Mouse (Mus musculus): ENCODE data around the gene Lrp2bp.

Lrp2bp gene

DNA sequence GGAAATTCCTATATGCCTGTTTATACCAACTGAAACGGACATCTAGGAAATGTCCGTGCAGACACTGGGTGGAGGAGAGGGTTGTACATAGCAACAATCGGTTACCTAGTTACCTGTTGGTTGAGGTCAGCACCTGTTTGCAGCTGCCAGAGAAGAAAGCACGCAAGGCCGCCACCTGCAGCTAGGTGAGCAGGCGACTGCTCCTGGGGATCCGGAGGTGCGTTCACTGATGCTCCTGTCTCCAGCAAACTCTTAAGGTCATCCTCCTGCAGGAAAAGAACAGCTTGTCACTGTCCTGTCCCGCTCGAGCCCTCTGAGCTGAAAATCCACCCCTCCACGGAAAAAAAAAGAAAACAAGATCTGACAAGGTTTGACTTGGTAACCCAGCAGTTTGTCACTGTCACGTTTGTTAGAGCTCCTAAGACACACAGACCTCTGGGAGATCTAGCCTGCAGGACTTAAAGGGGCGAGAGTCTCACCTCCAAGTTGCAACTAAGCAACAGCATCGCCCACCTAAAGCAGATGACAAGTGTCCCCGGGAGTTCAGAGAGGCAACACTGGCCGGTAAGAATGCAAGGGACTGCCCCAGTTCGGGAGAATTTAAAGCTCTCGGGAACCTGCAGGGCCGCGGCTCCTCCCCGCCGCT lies at the start of gene Lrp2bp:
Gene Lrp2bp, plus strand, starts transcription at position 166 of the 646 bp plus-strand sequence.
- no peak for DNase-seq (ENCODE audit: extremely low spot score, low spot score)

DNA sequence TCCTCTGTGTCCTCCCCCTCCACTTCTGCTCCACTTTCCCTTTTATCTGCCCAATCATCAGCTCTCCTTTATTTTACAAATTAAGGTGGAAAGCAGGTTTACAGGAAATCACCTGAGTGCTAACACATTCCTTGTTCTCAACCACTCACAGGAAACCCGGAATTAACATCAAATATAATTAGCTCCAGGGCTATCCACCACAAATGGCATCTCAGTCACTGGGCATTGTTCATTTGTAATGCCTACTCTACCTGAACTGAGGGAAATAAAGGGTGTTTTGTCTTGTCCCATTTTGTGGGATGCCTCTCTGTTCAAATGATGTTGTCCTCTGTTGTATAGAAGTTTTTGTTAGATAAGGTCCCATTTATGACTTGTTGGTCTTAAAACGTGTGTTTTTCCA lies 48.5 kb upstream of the Lrp2bp start:
- no peak for DNase-seq (ENCODE audit: extremely low spot score, low spot score)

DNA sequence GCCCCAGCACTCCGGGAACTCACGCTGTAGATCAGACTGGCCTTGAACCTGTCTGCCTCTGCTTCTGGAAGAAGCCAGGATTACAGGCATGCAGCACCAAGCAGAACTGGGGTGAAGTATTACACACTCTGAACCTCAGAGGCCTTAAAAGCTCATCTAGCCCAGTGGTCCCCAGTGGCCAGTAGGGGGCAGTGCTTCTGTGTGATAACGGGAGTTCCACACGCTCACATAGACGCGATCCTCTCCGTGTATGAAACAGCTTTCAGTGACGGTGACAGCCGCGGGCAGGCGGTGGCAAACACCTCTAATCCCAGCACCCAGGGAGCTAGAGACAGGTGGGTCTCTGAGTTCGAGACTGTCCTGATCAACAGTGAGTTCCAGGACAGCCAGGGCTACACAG lies 28.2 kb upstream of the Lrp2bp start:
- no peak for DNase-seq (ENCODE audit: extremely low spot score, low spot score)

DNA sequence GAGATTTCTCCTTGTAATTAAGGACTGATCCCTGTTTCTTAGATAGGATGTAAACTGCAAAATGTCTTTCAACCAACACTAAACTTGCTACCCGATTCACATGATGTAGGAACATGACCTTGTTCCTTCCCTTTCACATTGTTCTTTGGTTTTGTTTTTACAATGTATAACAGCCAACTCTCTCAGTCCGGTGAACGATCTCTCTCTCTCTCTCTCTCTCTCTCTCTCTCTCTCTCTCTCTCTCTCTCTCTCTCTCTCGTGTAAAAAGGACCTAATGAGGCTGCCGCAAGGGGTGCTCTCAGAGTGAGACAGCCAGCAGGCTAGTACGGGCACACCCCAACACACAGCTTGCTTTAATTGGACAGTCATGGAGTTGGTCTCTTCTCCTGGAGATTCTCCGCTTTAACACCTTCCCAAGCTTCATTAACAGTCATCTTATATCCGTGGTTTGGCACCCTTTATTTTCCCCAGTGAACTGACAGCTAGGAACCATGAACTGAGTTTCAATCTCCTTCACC lies 25.1 kb upstream of the Lrp2bp start:
- no peak for DNase-seq (ENCODE audit: extremely low spot score, low spot score)

DNA sequence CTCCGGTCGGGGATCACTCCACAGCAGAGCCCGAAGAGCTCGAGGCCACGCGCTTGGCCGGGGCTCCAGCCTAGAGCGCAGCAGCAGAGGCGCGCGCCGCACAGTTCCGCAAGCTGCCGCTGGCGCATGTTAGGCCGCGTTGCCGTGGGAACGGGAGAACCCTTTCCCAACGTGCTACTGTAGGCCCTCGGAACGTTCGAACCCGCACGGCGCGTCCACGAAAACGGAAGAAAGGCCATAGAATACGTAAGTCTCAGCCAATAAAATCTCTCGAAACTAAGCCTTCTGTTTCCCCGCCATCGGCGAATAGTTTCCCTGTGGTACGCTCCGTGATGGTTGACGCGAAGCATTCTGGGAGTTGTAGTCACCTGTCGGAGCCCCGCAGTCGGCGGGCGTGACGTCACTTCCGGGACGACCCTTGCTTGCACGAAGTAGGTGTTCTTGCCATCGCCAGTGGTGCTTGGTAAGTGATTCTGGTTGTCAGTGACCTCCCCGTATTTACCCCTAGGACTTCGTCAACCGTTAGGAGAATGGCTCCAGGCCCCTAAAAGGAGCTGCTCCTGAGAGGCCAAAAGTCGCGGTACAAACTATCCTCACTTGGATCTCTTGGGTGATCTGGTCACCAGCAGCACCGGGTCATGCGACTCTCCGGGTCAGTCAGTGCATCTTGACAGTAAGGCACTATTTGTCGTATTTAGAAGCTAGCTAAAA lies 23.8 kb upstream of the Lrp2bp start, which contains the start of the genes 1700029J07Rik and Ufsp2:
Gene 1700029J07Rik, minus strand, starts transcription at position 127 of the 711 bp plus-strand sequence.
Gene Ufsp2, plus strand, starts transcription at position 403 of the 711 bp plus-strand sequence.
- DNase-seq (ENCODE audit: extremely low spot score, low spot score), result peak; percentile 98

DNA sequence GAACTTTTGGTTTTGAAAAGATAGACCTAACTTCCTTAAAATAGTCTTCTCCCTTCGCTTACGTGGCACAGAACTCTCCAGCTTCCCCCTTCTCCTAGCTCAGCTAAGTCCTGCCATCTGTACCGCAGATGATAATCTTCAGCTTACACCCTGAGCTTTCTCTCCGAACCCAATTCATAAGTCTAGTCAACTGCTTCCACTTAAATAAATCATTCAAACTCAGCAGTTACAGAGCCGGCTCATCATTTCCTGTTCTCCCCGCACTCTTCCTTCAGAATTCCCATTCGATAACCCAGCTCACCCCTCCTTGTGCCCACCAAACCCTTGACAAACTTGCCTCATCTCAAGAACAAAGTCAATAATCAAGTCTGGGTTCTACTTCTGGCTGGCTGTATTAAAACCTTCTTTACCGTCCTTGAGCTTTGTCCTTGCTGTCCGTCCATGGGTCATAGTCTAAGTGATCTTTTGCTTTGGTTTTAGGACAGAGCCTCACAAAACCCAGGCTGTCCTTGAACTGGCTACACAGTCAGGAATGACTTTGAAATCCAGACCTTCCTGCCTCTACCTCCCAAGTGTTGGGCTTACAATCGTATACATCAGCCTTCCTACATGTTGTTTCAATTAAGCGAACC lies 23.1 kb upstream of the Lrp2bp start:
- DNase-seq (ENCODE audit: extremely low spot score, low spot score), result no peak

DNA sequence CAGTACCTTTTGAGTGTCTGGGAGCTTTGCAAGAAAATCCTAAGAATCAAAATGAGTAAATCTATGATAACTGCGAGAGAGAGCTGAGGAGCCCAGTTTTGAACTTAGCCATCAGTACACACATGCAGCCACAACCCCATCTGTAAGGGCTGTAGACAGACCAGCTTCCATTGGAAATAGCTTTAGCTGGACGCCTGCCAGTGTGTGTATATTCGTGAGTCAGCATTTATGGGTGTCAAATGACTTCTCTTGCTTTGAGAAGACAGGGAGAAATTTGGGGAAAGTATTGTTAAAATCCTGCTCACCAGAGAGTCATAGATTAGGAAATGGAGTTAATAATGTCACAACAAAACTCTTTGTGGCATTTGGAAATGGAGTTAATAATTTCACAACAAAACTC lies 12.4 kb upstream of the Lrp2bp start:
- DNase-seq (ENCODE audit: extremely low spot score, low spot score), result no peak

DNA sequence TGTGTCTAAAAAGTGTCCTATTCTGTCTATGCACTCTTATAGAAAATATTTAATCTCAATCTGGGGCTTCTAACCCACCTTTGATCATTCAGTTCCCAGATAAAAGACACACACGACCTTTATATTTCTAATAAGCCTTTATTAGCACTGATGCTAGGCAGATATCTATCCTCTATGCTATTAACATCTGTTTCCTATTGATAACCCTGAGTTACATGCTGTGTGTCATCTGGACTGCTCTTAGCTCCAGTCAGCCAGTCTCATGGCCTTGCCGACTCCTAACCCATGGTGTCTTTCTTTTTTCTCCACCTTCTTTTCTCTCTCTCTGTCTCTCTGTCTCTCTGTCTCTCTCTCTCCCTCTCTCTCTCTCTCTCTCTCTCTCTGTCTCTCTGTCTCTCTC lies 10.9 kb upstream of the Lrp2bp start:
- no peak for DNase-seq (ENCODE audit: extremely low spot score, low spot score)

DNA sequence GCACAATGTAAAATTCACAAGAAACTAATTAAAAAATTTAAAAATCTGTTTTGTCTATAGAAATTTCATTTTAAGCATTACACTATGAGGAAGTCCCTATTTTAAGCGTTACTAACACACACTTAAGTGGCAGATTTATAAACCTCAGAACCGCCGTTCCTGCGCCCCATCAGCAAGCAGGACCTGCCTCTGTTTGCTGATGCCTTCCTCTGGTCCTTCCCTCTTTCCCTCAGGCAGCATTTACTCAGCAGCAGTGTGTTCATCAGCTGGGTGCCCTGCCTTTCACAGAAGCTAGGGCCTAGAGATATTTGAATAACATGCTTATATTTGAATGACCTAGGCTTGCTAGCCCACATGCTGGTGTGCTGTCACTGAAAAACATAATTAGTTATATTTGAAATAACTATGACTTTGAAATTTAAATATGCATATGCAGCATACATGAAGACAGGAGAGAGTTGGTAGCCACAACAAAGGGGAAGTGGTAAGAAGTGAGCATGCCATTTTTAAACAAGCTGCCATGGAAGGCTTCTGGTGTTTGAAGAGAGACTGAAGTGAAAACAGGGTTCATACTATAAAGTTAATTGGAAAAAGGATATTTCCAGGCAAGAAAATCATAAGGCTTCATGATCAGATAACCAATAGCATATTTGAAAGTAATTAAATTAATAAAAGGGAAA lies 8.3 kb upstream of the Lrp2bp start:
- DNase-seq (ENCODE audit: extremely low spot score, low spot score), result no peak

DNA sequence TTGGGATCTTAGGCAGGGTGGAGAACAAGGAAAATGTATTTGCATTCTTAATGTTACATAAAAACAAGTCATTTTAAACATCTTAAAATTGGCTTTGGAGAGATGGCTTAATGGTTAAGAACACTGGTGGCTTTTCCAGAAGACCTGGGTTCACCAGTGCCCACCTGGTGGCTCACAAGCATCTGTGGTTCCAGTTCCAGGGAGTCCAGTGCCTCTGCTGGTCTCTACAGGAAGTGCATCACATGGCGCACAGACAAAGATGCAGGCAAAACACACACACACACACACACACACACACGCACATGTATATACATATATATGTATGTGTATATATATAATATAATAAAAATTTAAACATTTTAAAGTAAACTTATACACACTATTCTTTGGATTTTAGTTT lies 5.0 kb upstream of the Lrp2bp start:
- DNase-seq (ENCODE audit: extremely low spot score, low spot score), result no peak

DNA sequence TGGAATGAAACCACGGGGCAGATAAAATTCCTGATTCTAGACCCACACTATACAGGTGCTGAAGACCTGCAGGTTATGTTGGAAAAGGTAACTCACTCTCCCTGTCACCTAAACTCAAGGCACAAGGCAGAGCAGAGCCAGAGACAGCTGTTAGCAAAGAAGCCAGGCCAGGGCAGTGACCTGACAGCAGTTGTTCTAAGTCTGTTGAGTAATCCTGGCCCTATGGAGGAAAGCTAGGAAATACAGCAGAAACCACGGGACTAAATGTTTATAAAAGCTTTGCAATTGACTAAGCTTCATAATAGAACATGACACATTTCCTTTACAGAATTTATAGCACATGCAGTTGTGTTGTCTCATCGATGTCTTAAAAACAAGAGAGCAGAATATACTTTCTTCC lies 3.5 kb upstream of the Lrp2bp start:
- no peak for DNase-seq (ENCODE audit: extremely low spot score, low spot score)

DNA sequence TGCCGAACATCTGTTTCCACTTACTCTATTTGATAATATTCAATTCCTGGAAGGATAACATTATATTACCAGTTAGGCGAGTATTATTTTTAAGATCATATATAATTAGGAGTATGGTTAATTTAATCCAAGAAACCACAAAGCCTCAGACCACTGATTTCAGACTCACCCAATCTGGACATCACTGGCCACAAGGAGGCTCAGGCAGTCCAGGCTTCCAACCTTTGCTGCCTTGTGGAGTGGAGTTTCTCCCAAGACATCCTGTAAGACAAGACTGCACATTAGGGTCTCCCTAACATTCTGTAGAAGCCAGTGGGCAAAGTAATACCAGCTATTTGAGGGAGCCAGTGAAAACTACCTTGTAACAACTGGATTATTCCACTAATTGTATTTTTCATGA lies 875 bp upstream of the Lrp2bp start:
- no peak for DNase-seq (ENCODE audit: extremely low spot score, low spot score)

DNA sequence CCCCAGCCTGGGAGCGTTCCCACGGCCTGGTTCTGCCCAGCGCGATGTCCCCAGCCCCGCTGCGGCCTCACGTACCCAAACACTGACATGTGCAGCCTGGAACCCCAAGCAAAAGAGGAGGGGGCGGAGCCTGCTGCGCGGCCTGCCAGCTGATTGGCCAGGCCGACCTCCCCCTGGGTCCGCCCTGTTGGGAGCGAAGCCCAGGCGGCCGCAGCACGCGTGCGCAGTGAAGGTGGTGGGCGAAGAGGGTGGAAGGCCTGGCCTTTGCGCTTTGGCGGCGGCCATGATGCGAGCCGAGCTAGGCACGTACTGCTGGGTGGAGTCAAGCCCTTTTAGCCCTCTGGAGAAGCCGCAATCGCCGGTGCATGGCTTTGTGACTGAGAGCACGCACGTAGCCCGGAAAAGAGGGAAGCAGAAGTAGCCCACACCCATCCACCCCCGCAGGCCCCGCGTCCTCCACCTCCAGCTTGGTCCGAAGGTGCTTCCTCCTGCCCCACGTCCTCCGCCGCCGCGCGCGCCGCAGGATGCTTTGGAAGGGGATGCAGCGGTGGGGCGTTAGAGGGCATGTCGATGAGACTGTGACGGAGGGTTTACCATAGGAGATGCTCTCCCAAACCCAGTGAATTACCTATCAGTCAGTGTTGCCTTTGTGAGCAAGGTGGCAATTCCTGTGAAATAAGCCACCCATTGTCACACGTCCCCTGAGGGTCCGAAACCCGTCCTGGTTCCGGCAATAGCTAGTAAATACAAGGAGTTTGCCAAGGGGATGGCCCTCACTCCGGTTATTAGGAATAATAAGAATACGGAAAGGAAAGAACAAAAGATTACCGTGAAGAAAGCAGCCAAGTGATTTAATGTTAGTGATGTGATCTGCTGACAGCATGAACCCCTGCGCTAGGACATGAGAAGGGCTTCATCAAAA lies 942 bp downstream of the Lrp2bp start:
- peak; percentile 98 for DNase-seq (ENCODE audit: extremely low spot score, low spot score)

DNA sequence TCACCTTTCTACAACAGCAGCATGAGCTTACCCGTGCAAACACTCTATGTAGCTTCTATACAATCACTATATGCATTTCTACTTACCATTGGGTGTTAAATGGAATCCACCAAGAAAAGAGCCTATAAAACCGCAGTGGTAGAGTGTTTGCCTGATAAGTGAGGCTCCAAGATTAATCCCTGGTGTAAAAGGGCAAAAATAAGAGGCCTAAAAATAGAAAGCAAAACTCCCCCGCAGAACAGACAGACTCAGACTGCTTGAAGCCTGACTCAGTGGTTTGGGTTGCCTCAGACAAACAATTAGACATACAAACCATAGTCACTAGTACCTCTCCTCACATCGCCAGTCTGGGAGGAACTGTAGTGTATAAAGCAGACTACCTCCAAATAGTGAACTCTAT lies 6.5 kb downstream of the Lrp2bp start, which contains the start of gene Ankrd37:
Gene Ankrd37, minus strand, starts transcription at position 112 of the 400 bp plus-strand sequence.
- DNase-seq (ENCODE audit: extremely low spot score, low spot score), result no peak

DNA sequence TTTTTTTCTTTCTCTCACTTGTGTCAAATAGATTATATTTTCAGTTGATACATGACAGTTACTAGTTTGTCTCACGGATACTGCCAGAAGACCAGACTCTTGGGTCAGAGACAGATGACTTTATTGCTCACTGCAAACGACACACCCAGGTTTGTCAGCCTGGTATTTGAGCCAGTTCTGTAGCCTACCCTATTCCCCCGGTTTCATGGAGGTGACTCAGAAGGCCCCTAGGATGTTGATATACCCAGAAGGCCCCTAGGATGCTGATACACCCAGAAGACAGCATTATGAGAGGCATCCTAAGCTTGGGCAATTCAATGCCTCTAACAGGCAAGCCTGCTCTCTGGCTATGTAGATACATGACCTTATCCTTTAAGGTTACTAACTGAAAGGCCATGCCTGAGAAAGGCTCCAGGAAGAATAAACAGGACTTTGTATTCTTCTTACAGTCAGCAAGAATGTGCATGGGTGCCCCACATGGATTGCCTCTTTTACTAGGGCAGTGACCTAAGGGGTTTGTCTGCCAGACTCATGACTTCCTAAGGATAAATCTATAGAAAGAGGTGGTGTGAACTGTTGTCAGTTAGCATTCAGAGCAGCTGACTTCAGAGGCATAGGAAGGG lies 8.1 kb downstream of the Lrp2bp start:
- no peak for DNase-seq (ENCODE audit: extremely low spot score, low spot score)

DNA sequence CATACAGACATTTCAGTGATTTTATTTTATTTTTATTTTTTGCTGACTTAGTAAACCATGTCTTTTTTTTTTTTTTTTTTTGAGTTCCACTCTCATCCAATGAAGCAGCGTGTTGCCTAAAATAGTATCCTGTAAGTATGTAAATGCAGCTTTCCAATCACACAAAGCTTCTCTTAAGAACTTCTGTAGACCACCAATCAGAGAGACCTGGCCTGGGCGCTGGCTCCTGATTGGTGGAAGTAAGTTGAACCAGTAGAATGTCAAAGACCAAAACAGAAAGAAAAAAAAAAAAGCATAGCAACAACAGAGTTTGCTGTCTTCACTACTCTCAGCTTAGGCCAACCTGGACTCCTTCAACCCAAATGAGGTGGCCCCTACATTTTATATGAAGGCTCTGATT lies 11.2 kb downstream of the Lrp2bp start:
- no peak for DNase-seq (ENCODE audit: extremely low spot score, low spot score)

DNA sequence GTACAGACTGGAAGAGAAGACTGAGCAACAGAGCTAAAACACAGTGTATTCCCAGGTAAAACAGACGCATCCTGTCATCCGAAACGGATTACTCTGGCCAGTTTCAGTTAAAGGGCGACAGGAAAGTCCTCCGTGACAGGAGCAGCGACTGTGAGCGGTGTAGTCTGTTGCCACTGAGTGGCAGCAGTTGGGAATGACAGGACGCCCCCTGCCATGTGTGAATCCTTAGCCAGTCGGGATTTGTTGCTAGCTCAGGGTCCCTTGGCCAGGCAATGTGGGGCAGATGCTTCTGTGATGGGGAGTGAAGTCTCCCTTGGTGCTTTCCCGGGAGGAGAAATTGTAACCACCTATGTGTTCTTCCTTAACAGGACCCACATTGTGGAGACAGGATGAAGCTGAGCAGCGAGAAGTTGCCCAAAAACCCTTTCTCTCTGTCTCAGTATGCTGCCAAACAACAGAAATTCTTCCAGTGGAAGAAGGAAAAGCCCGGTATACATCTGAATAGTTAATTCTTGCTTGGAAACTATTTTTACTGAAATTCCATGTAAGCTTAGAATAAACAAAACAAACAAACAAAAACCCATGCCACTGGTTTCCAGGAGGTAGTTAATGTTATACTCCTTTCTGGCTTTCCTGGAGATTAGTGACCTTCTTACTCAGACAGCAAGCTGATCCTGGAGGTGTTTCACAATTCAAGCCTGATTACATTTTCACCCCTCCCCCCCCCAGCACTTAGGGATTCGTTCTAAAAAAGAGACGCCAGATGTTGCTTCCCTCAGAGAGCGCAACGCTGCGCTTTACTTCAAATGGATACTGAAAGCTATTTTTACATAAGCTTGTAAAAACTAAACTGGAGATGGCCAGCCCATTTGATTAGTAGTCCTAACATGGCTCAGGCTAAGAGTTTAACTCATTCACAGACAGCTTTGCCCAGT lies 11.9 kb downstream of the Lrp2bp start:
- DNase-seq (ENCODE audit: extremely low spot score, low spot score), result peak; percentile 38

DNA sequence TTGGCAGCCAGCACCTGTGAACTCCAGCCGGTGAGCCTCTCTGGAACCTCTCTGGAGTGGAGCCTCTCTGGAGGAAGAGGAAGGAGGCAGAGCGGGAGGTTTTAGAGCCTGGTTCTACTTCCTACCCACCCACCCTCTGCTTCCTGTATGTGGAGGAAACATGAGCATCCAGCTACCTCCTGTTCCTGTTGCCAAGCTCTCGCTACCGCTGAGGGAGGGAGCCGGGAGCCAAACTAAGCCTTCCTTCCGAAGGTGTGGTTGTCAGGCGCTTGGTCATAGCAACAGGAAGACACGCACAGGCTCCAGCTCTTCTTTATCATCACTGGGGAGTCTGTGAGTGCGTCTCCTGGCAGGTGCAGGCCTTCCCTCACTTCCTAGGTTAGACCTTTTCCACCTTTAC lies 23.1 kb downstream of the Lrp2bp start:
- DNase-seq (ENCODE audit: extremely low spot score, low spot score), result no peak

DNA sequence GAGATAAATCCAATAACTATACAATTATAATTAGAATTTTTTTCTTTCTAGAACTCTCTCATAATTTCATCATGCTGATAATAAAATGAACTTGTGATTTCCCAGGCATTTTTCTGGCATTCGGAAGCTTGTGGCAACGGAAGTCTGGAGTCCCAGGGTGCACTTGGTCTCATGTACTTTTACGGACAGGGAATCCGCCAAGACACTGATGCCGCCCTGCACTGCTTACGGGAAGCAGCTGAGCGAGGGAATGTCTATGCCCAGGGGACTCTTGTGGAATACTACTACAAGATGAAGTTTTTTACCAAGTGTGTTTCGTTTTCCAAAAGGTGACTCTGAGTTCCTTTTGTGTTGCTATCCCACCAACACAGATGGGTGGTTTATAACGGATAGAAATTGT lies 23.7 kb downstream of the Lrp2bp start:
- DNase-seq (ENCODE audit: extremely low spot score, low spot score), result no peak

Measured in neural tube, embryonic 10.5 days (tissue).